Mouse (Mus musculus): ENCODE results near the gene Fxyd6.

The Fxyd6 gene

DNA sequence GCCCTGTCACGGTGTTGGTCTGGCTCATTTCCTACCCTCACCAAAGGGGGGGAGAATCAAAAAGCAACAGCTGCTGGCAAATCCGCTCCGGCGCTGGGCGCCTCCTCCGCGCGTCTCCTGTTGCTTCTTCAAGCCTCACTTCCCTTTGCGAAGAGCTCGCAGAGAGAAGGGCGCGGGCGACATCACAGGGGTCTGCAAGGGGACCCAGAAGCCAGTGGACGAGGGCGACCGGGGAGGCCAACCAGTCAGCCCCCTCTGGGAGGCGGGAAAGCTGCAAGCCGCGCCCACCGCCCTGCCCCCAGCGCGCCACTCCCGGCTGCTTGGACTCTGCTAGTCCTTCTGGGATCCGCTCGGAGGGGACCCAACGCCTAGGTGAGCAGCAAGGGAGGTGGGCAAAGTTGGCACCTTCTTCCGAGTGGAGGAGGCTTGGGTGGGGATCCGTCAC is at the start of gene Fxyd6:
Gene Fxyd6 (plus strand): TSS at position 69 of the 445 bp plus-strand sequence.
- in situ Hi-C loops (cut with MseI, MboI), result no loop called here

DNA sequence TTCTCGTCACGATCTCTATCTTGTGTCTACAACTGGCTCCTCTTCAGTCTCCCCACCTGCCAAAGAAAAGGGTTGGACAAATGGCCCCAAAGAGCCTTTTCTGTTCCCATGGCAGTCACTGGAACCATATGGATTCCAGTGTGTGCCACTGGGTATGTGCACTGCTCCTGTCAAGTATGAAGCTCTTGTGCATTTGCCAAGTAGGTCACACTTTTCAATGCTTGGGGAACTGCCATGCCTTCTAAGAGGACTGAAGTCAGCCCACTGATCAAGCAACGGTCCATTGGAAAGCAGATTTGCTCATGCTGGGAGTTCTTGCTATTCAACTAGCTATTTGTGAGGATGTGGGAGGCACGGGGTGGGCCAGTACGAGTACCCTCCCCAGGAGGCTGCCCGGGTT is 48.5 kb upstream of the Fxyd6 start:
- in situ Hi-C loops (cut with MseI, MboI), result no loop called here

DNA sequence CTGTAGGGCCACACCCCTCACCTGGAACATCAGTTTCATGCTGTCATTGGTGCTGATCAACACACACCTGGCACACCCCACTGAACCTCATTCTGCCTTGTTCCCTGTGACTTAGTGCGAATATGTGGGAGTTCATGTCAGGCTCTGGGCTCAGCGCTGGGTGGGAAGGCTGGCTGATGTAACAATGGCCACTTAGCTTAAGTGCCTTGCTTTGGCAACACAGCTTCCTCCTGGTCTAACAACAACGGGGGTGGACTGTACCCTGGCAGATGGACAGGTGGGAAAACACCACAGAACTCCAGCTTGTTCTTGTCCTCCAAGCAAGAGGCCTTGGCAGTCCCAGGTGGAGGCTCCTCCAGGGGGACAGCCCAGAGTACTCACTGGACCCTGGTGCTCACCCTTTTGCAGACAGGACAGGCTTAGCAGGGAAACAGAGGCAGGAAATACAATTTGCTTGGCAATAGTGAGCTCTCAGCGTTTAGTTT is 48.0 kb upstream of the Fxyd6 start:
- in situ Hi-C loops (cut with MseI, MboI), result no loop called here

DNA sequence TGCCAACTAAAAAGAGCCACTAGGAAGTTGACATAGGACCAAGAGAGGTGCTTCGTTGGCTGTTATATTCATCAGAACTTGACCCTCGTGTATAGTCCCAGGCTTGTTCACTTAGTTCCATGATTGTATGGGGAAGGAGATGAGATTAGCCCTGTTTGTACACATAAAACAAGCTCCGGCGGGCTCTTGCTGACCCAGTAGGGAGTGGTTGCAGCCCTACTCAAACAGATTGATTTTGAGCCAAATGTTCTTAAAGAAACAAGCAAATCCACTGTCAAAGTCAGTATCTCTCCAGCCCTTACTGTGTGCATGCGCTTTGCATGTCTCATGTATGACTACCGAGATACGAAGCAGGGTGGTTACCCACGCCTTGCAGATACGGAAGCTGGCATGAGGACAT is 43.6 kb upstream of the Fxyd6 start:
- in situ Hi-C loops (cut with MseI, MboI), result no loop called here

DNA sequence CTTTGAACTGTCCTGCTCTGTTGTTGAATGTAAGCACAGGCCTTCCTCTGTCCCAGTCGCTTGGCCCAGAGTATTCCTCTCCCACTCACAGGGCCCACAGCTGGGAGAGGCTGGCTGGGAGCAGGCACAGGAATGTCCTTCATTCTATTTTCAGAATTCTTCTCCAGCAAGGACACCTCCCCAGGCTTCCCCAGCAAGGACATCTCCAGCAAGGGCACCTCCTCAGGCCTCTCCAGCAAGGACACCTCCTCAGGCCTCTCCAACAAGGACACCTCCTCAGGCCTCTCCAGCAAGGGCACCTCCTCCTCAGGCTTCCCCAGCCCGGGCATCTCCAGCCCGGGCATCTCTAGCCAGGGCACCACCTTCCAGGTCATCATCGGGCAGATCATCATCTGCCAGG is 41.7 kb upstream of the Fxyd6 start:
- in situ Hi-C loops (cut with MseI, MboI), result no loop called here

DNA sequence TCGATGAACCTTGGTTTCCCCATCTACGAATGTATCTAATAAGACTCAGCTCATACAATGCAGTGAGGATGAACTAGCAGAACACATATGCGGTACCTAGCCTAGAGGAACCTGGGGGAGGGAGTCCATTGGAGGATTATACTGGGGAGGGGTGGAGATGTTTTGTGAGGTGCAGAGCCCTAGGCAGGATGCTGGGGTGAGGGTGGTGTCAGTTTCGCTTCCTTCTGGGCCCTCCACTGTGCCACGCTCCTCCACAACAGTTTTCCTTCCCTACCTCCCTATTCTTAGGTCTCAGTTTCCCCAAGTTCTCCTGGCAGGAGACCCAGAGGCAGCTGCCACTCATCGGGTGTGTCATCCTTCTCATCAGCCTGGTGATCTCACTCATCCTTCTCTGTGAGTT is 40.4 kb upstream of the Fxyd6 start:
- in situ Hi-C loops (cut with MseI, MboI), result no loop called here

DNA sequence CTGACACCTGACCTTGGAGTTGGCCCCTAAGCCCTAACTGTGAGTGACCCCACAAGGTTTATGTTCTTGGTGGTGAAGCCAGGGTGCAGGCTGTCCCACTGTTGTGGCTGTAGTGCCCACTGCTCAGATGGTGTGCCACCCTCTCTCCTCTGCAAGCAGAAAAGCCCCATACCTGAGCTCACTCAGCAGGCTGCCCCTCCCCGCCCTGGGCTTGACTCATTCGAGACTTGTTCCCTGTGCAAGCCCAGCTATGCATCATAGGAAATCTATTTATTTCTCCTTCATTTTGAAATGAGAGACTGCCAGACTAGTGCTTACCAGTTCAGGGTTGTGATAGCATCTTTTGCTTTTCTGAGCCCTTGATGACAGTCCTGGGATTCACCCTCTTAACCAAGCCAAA is 32.6 kb upstream of the Fxyd6 start:
- in situ Hi-C loops (cut with MseI, MboI), result no loop called here

DNA sequence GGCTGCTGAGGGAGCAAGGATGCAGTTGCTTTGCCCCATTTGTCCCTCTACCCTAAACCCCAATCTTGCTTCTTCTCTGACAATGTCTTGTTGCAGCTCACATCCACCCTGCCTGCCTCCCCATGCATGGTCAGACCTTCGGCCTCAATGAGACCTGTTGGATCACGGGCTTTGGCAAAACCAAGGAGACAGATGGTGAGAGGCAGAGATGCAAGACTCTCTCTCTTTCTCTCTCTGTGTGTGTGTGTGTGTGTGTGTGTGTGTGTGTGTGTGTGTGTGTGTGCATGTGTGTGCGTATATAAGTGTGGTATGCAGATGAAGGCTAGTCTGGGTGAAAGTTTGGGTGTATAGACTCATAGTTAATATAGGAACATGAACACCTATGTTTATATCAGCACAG is 26.9 kb upstream of the Fxyd6 start:
- in situ Hi-C loops (cut with MseI, MboI), result no loop called here

DNA sequence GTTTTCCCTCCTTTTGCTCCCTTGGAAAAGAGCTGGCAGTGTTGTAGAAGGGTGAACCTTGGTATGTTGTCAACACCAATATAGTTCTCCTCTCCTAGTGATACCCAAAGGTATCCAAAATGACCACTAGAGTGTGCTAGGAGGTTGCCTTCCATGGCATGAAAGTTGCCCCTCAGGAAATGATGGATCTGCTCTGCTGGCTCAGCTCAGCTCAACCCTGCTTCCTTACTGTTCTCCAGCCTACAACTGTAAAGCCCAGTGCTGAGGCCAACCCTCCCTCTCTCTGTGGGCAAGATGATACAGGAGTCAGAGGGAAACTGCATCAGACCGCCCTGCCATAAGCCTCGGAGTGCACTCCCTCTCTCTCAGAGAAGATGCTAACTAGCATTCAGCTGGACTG is 24.5 kb upstream of the Fxyd6 start:
- in situ Hi-C loops (cut with MseI, MboI), result loop anchor here in 1 of 2 experiments (5.0 kb wide), 1 partner anchor 42 kb away; no protein-coding TSS in a partner anchor

DNA sequence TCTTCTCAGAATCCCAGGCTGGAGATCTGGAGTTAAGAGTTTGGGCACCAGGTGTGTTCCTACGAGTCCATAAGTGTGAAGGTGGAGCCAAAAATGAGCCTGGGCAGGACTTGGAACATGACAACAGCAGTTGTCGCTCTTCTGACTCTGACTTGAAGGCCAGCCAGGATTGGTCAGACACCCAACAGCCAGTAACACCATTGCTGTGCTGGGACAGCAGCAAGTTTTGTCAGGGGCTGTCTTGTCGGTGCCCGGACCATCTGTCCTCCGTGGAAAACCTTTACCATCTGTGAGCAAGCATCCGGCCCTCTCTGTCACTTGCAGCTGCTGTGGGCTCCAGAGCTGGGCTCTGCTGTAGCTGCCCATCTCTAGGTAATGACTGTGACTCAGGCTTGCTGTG is 23.7 kb upstream of the Fxyd6 start:
- in situ Hi-C loops (cut with MseI, MboI), result loop anchor here in 1 of 2 experiments (5.0 kb wide), 1 partner anchor 41 kb away; no protein-coding TSS in a partner anchor

DNA sequence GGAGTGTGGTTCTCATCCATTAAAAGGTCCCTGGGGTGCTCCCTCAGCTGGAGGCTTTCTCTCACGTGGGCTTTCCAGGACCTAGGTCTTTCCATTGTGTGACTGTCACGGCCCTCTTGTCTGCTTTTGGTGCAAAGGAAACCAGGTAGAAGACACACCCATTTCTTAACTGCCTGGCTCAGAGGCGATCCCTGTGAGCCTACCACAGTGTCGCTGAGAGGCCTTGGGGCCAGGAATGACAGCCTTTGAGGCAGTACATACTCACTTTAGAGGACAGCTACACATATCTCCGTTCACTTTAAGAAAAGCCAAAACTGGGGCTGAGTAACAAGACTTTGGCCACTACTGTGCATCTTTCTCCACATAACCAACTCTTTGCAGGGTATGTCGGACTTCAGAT is 21.4 kb upstream of the Fxyd6 start:
- in situ Hi-C loops (cut with MseI, MboI), result loop anchor here in 1 of 2 experiments (5.0 kb wide), 1 partner anchor 39 kb away; no protein-coding TSS in a partner anchor

DNA sequence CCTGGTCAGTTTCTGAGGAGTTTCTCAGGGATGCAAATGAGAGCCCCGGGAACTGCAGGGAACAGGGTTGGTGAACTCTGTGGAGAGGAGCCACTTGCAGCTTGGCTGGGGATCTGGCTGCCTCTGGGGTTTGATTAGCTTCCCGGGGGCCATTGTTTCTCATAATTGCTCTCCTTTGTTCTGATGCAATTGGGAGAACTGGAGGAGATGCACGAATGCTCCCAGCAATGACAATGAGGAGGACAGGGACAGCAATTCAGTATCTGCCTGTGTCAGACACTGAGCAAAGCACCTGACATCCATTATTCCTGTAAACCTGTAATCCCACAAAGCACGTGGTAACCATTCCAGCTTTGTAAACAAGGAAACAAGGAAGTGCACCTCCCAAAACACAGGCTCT is 20.8 kb upstream of the Fxyd6 start:
- in situ Hi-C loops (cut with MseI, MboI), result loop anchor here in 1 of 2 experiments (5.0 kb wide), 1 partner anchor 38 kb away; no protein-coding TSS in a partner anchor

DNA sequence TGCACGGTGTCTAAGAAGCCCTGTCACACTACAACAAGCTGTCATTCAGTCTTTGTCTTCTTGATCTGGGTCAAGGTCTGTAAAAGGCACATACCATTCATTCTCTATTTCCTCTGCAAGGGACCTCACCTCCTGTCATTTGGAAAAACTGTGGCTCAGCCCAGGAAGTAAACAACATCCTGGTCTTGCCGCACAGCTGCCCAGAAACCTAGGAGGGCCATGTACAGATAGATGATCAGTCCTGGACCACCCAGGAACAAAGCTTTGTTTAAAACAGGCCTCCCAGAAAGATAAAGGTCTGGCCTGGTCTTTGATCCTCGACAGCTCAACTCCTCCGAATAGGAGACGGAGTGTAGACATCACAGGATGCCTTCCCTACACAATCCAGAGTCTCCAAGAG is 20.1 kb upstream of the Fxyd6 start:
- in situ Hi-C loops (cut with MseI, MboI), result loop anchor here in 1 of 2 experiments (5.0 kb wide), 1 partner anchor 37 kb away; no protein-coding TSS in a partner anchor

DNA sequence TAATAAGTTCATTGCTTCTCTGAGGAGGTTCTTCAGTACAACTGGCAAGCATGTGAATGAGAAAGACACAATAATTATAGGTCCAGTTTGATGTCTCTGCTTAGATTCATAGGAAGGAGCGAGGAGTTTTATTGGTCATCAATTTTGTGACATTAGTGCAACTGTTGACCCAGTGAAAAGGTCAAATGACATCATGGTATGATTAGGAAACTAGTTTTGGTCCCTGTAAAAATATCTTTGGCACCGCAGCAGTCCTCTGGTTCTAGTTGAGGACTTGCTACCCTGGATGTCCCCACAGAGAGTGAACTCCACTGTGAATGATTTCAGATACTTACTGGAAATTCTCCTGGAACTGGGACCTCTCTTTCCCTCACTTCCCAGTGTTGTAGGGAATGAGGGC is 14.8 kb upstream of the Fxyd6 start:
- in situ Hi-C loops (cut with MseI, MboI), result no loop called here

DNA sequence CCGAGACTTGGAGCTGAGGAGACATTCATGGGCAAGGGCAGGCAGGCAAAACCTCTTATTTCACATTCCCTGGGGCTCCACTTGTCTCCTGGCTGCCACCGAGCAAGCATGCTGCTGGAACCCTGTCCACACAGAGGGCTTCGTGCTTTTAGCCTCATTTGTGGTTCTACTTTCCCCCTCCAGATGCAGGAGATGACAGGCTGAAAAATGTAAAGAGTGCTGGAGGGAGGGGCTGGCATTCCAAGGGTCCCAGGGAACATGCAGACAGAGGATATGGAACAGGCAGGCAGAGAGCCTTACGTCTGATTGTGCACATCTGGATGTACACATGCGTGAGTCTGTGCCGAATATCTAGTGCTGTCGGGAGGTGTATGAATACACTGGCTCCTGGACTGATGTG is 11.6 kb upstream of the Fxyd6 start:
- in situ Hi-C loops (cut with MseI, MboI), result no loop called here

DNA sequence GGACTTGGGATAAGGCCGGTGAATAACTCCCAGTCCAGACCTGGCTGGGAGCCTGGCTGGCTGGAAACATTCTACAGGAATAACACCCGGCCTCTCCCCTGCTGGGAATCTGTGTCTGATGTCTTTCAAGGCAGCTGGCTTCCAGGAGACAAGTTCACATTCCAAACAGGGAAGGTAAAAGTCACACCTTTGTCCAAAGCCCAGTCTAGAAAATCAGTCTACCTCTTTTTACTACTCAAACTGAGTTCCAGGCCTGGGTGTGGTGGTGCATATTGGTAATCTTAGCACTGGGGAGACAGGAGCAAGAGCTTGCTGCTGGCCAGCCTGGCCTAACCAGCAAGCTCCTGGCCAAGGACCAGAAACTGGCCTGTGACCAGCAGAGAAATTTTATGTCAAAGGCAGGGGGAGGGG is 7.9 kb upstream of the Fxyd6 start:
- in situ Hi-C loops (cut with MseI, MboI), result no loop called here

DNA sequence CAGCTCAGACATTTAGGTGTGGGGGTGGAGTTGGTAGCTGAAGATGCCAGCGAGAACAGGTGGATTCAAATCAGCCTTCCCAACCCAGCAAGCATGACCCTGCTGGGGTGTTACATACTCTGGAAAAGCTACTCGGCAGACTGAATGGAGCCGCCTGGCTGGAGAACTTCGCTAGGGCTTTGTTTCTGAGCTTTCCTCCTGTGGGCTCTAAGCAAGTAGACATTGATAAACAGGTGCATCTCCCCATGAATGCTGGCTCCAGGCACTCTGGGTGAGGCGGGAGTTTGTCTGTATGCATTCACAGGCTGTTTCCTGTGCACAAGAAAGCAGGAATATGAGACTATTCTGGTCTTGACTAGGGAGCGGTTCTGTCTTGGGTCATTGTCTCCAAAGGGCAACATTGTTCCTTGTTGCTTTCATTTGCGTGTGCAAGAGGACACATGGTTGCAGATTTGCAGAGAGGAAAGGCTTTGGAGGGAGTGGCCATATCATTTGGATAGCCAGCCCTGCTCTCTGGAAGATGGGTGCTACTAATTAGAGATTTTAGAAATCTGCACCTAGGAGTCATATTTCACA is 6.3 kb upstream of the Fxyd6 start:
- in situ Hi-C loops (cut with MseI, MboI), result no loop called here

DNA sequence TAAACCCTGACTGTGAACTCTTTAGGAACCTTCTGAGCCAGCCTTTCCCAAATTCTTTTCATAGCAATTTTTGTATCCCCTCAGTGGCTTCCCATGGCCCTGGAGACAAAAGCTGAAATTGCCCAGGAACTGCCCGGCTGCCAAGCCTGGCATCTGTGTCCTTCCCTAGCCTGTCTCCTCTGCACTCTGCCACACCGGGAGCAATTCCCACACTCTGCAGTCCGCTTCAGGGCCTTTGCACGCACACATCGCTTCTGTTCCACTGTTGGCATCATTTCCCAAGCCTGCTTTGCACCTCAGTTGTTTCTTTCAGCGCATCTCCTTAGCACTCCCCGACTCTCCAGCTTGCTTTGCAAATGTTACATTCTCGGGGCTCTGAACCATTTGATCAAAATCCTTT is 2.3 kb upstream of the Fxyd6 start:
- in situ Hi-C loops (cut with MseI, MboI), result no loop called here

DNA sequence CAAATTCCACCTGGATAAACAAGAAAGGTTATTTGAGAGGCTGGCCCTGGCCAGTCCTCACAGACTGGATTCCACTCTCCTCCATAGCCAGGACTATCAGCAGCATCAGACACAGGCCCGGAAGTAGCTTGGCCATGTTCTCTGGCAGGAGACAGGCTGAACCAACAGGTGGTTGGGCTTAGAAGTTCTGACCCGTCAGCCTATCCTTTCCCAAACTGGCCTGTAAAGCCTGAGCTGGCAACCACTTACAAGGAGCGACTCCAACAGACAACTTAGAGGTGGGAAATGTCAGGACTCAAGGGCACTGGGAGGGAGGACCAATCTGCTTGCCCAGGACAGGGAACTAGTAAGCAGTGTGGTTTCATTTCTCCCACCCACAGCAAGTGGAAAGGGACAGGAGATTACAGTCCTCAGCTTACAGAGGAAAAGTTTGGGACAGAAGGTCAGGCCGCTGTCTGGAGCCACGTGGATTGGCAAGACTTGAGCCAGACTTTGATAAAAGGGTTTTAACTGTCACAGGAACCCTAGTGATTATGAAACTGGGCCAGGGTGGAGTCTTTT is 1.6 kb upstream of the Fxyd6 start:
- in situ Hi-C loops (cut with MseI, MboI), result no loop called here

DNA sequence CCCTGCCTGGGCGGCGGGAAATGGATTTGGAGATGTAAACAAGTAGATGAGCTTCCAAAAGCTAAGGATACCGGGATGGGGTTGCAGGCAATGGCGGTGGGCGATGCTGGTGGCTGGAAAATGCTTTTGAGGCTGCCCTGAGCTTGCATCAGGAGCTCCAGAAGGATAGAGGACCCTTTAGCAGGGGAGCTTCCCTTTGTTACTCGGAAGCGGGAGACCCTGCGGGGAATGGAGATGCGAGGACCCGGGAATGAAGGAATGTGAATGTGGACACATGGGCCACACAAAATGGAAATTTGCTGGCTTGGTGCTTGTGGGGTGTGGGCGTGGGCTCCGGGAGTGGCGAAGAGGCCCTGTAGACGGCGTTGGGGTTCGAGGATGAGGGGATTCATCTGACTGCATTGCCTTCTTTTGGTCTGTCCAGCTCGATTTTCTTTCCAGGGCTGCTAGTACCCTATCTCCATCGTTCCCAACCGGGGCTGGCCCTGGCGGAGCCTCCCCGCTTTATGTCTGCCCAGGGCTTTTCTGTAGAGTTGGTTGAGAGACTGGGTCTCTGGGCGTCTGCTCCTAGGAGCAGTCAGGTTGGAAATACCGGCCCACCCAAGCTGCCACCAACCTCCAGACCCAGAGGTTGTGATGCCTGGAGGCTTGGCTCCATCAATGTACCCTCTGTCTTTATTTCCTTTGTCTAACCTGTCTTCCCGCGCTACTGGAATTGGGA is 791 bp downstream of the Fxyd6 start:
- in situ Hi-C loops (cut with MseI, MboI), result no loop called here

DNA sequence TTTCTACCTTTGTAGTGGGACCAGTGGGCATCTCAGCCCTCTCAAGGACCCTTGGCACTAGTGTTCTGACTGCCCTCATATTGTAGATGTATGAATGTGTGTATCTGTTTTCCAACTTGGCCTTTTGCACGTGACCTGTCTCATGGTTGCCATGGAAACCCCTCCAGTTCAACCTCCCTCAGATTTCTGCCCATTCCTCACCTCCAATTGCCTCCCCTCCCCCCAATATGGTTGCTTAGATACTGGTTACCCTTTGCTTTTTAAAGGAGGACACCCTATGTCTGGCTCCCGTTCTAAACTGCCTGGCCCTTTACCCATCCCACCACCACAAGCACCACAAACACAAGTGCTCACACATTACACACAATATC is 1.3 kb downstream of the Fxyd6 start:
- in situ Hi-C loops (cut with MseI, MboI), result no loop called here

DNA sequence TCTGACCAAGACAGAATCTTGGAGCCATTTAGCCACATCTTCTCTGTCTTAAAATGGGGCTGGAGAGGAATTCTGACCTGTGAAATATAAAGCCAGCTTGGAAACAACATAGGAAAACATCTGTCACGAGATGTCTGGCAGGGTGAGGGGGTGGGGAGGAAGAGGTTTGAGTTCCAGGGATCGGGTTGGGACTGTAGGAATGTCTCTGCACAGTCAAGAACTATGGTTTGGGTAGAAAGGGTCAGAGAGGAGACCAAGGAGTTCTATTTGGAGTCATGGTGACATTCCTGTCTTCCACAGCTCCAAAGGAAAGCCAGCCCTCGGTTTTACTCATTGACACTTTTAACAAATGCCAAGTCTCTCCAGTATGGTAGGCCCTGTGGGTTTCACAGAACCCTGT is 3.9 kb downstream of the Fxyd6 start:
- in situ Hi-C loops (cut with MseI, MboI), result no loop called here

DNA sequence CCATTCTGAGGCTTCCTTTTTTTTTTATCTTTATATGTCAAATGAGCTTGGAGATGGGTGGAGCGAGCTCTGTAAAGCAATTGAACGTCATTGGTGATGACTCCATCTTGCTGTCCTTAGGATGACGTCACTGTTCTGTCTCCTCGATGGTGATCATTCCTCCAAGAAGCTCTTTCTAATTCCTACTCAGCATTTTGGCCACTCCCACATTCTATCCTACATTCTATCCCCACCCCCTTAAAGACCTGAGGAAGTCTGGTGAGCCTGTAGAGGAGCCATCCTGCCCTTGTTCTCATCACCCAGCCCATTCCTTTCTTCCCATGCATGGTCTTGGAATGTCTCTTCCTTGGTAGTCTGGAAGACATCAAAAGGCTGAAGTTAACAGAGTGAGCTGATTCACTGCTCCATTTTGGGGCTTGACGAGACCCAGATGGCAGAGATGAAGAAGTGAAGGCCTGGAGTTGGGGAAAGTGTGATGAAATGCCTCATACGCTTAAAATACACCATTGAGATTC is 5.1 kb downstream of the Fxyd6 start:
- in situ Hi-C loops (cut with MseI, MboI), result no loop called here

Measured in mouse trophoblast stem cell (cell line).